Mouse (Mus musculus) cerebellum, adult 2 months (tissue): Measurements from ENCODE around the gene Cd163. TPM values are rescaled to one million over a fixed set of nuclear protein-coding genes. Genes with fewer than 3 reads are reported as not detected.

Experiments
- DNase-seq, 2 experiments: peaks; one replicate each; pipeline ENCODE4 v3.0.0; 2021
- H3K27ac ChIP-seq: fragments of 200-500 bp; 2 replicates; pipeline ENCODE4 v1.5.1; 2012; ENCODE audit warnings: low read length, control low read depth, inconsistent platforms; ENCODE audit not compliant: insufficient read depth
- H3K27me3 ChIP-seq: fragments of 200-500 bp; 2 replicates; pipeline ENCODE4 v1.6.1; 2012; ENCODE audit warnings: inconsistent platforms, mild to moderate bottlenecking, low read length, moderate library complexity; ENCODE audit not compliant: control insufficient read depth, insufficient read depth
- H3K4me1 ChIP-seq: fragments of 200-500 bp; 2 replicates; pipeline ENCODE4 v1.6.1; 2011; ENCODE audit warnings: low read length; ENCODE audit not compliant: control insufficient read depth, insufficient read depth
- H3K4me3 ChIP-seq: fragments of 200-500 bp; replicated peaks from 2 replicates; pipeline ENCODE3; 2011; ENCODE audit warnings: mild to moderate bottlenecking, low read depth, low read length, control low read depth; ENCODE audit not compliant: insufficient read depth
- CTCF ChIP-seq: fragments of 200-500 bp; IDR thresholded peaks from 2 replicates; pipeline ENCODE4 v1.5.1; 2011; ENCODE audit warnings: low read depth, mild to moderate bottlenecking, control low read depth, low read length, moderate library complexity, borderline replicate concordance; ENCODE audit not compliant: insufficient read depth
- POLR2A ChIP-seq: fragments of 200-500 bp; IDR thresholded peaks from 2 replicates; pipeline ENCODE4 v1.6.1; 2011; ENCODE audit warnings: low read length, control low read depth, borderline replicate concordance; ENCODE audit not compliant: insufficient read depth
- WGBS: fragments of 180-500 bp; shearing (Covaris S2); methylation state at CpG from one replicate; pipeline ENCODE4 v1.1.7; 2018; 5-methylcytosine and 5-hydroxymethylcytosine counted together
- polyA plus RNA-seq: library from polyadenylated mRNA; depleted of rRNA; stranded (reverse); fragments of >200 nt; gene quantifications from 2 replicates; pipeline ENCODE4 v1.2.3, GENCODE M21; 2012; rRNA removed

Gene Cd163
- polyA plus RNA-seq, 1 experiment = 0.29 TPM

DNA sequence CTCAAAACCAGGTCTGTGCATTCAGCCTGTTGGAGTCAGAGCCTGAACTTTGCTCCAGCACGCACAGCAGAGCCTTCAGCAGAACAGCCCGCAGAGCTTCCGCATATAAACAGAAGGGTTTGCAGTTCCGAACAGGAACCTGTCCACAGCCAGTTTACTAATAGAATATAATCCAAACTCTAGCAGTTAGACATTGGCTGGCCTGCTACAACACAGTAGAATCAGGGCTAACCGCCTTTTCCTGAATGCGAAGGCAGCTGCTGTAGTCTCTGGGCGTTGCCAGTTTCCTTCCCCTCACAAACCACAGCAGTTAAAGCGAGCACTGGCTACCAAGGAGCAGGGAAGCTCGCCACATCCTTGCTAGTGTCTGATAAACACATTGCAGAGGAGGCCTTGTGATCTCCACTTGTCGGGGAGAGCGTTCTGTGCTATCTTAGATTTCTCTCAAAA lies 71.0 kb downstream of the Cd163 start:
- no peak for DNase-seq
- Histone ChIP-seq H3K4me1 (no peaks in the 10 kb centered on the region), H3K27me3 (no peaks in the 10 kb centered on the region), H3K27ac (no peak overlapping the region), H3K4me3 (no peak overlapping the region)
- 83% methylated on average over 11 of the region's 11 CpGs for WGBS
- TF ChIP-seq POLR2A (no peak), CTCF (no peak)

- Histone ChIP-seq H3K4me1 (no peaks in the 10 kb centered on the region), H3K27me3 (no peaks in the 10 kb centered on the region), H3K4me3 (no peak overlapping the region), H3K27ac (no peak overlapping the region)
- 95% methylated on average over 5 of the region's 5 CpGs for WGBS
- DNase-seq = no peak
- TF ChIP-seq POLR2A = no peak
- TF ChIP-seq CTCF = no peak
Observed at GRCm38 (mm10) chr6:124376311-124376710, 71.9 kb downstream of the Cd163 start.

DNA sequence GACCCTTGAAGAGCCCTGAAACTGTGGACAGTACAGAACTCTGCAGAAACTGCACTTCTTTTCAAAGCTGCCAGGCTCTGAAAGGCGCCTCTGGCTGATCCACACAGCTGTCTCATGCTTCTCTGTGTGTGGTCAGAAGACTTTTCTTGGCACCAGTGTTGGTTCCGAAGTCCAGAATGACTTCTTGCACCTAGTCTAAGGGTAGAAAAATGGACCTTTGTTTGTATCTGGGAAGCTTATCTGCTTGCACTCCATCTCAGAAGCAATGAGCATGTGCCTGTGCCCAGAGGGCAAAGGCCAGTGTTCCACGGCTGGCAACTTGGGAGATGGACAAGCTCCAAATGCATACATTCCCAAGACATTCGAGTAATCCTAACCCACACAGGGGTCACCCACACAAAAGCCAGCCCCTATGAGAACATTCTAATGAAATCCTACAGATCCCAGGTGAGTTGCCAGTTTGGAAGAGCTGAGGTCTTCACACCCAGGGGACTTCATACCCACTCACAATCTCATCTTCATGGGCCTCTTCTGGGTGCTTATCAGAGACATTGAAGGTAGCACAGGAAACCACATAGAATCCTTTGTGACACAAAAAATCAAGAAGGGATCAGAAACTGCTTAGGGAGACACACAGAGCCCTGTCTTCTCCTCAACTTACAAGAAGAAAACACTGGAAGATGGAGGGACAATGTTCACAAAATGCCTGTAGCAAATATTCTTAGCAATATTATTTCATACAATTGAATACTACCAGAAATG lies 73.2 kb downstream of the Cd163 start:
- H3K27ac ChIP-seq = no peak overlapping the region
- no peak overlapping the region for H3K4me3 ChIP-seq
- DNase-seq = no peak
- TF ChIP-seq CTCF (no peak), POLR2A (no peak)
- H3K4me1 ChIP-seq = no peaks in the 10 kb centered on the region
- 49% methylated on average over 4 of the region's 4 CpGs for WGBS
- H3K27me3 ChIP-seq = no peaks in the 10 kb centered on the region

DNA sequence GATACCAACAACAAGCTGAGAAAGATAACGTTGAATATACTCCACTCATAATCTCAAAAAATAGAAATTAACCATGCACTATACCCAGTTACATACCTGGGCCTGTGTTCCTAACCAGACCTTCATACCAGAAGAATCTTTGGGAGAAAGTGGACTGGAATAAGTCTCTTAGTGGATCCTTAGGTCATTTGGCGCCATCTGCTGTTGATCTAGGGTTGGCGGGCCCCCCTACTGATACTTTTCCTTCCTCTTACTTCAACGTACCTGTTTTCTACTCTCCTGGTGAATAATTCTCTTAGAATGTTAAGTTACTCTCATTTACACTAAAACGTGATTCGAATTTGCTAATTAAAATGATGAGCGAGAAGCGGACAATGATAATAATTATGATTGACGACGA lies 74.9 kb downstream of the Cd163 start:
- TF ChIP-seq CTCF (peak; percentile 69; the same call in 1 of the 2 replicates), POLR2A (no peak)
- H3K27ac ChIP-seq = no peak overlapping the region
- no peaks in the 10 kb centered on the region for H3K4me1 ChIP-seq
- 32% methylated on average over 10 of the region's 10 CpGs for WGBS
- peak; percentile 27 to 36 for DNase-seq
- no peaks in the 10 kb centered on the region for H3K27me3 ChIP-seq
- H3K4me3 ChIP-seq = no peak overlapping the region

Other genes starting within 250 kb of the Cd163 start
- gene Vmn2r27, start 72.8 kb upstream of the Cd163 start, polyA plus RNA-seq = not detected in 2 replicates
- gene Pex5, start 110.4 kb downstream of the Cd163 start, polyA plus RNA-seq = 57.1 and 58.5 TPM in 2 replicates
- 385 and 434 TPM in 2 replicates for gene Clstn3, start 160.1 kb downstream of the Cd163 start, polyA plus RNA-seq
- 0.20 and 0.27 TPM in 2 replicates for gene C1rl, start 188.5 kb downstream of the Cd163 start, polyA plus RNA-seq
- gene C1ra, start 207.7 kb downstream of the Cd163 start, polyA plus RNA-seq = 0.47 and 0.59 TPM in 2 replicates
- 1.2 and 1.3 TPM in 2 replicates for gene C1s1, start 237.7 kb downstream of the Cd163 start, polyA plus RNA-seq